Mouse (Mus musculus): ENCODE results near the gene Asic2. TPM values are rescaled to one million over a fixed set of nuclear protein-coding genes. Genes with fewer than 3 reads are reported as not detected.
A peak's percentile ranks its signal among the peaks of the same experiment; 100 is the strongest.

Asic2 gene
- polyA plus RNA-seq, 2 experiments, result 0.01 to 0.04 TPM

DNA sequence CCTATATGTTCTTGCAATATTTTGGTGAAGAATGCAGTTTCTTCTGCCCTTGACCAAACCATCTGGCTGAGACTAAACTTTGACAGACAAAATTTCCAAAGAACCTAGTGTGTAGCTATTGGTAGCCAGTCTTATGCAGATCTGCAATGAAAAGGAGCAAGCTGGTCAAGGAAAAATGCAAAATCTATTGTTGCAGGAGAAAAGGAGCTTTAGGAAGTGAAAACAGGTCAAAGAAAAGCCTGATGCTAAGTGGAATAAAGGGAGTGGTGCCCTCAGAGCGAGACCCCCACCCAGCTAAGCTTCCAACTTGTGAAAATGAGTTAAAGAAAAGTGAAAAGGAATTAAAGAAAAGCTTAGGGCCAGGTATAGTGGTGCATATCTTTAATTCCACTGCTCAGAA, 135.9 kb downstream of the Asic2 start:
- WGBS (ENCODE audit: insufficient replicate concordance), result 12% methylated on average over 1 of the region's 1 CpGs
- H3K9ac ChIP-seq (replicated peaks), result no peak overlapping the region
- H3K27ac ChIP-seq, result no peak overlapping the region
- TF ChIP-seq CTCF (IDR thresholded peaks at IDR 0.05; ENCODE audit: low read depth), result no peak
- no peak for TF ChIP-seq EP300 (IDR thresholded peaks at IDR 0.05; ENCODE audit: low read depth)
- H3K4me1 ChIP-seq (replicated peaks; ENCODE audit: control insufficient read depth in 2 of 2, insufficient read depth in 2 of 2, low read length in 1 of 2), result no peaks in the 10 kb centered on the region
- no peak overlapping the region for H3K4me2 ChIP-seq (ENCODE audit: low read depth)
- no peak overlapping the region for H3K4me3 ChIP-seq (ENCODE audit: insufficient read depth in 1 of 2, low read depth in 2 of 2, low read length in 2 of 2)
- ATAC-seq (ENCODE audit: insufficient read depth), result no peak
- H3K27me3 ChIP-seq (ENCODE audit: control insufficient read depth, insufficient read depth, low read length), result no peaks in the 10 kb centered on the region
- no peak for DNase-seq (ENCODE audit: low read depth in 3 of 3, low spot score in 3 of 3)
- no peaks in the 10 kb centered on the region for H3K36me3 ChIP-seq (replicated peaks; ENCODE audit: control insufficient read depth, insufficient read depth, low read depth)
- H3K9me3 ChIP-seq (ENCODE audit: control insufficient read depth, low read length), result no peaks in the 10 kb centered on the region

DNA sequence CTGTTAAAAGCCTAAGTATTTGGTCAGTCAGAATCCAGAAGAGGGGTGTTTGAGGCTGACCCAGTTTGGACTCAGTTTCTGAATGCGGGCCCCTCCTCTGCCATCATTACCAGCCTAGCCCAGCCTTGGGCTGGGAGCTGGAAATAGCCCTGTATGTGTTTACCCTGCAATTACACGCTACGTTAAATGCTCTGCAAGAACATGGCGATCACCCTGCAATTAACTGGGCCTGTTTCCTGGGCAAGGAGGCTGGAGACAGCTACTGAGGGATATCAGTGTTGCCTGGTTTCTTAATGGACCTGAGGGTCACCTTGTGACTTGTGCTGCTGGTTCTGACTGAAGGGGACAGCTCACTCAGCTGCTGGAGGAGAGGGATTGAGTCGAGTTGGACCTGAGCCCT, 151.7 kb downstream of the Asic2 start:
- DNase-seq (ENCODE audit: low read depth in 3 of 3, low spot score in 3 of 3) (no peak), ATAC-seq (ENCODE audit: insufficient read depth) (no peak)
- no peak overlapping the region for H3K4me3 ChIP-seq (ENCODE audit: insufficient read depth in 1 of 2, low read depth in 2 of 2, low read length in 2 of 2)
- H3K4me1 ChIP-seq (replicated peaks; ENCODE audit: control insufficient read depth in 2 of 2, insufficient read depth in 2 of 2, low read length in 1 of 2), result no peaks in the 10 kb centered on the region
- H3K9ac ChIP-seq (replicated peaks), result no peak overlapping the region
- no peaks in the 10 kb centered on the region for H3K9me3 ChIP-seq (ENCODE audit: control insufficient read depth, low read length)
- 43% methylated on average over 5 of the region's 5 CpGs for WGBS (ENCODE audit: insufficient replicate concordance)
- H3K36me3 ChIP-seq (replicated peaks; ENCODE audit: control insufficient read depth, insufficient read depth, low read depth), result no peaks in the 10 kb centered on the region
- H3K27me3 ChIP-seq (ENCODE audit: control insufficient read depth, insufficient read depth, low read length), result no peaks in the 10 kb centered on the region
- H3K4me2 ChIP-seq (ENCODE audit: low read depth), result no peak overlapping the region
- TF ChIP-seq EP300 (IDR thresholded peaks at IDR 0.05; ENCODE audit: low read depth) (no peak), CTCF (IDR thresholded peaks at IDR 0.05; ENCODE audit: low read depth) (no peak)
- no peak overlapping the region for H3K27ac ChIP-seq

DNA sequence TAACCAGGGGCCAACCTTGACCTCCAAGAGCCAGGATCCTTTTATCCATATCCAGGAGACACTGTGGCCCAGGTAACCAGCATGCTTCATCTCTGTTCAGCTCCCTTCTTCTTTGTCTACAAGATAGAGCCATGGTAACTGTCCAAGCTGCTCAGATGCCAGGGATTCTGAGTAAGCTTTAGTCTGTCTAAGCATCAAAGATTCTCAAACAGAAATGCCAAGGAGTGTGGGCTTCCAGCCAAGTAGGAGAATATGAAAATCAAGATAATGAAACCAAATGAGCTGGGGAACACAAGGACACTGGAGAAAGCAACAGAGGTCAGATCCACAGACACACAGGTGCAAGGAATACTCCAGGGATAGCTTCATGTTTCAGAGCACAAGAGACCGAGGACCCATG, 153.4 kb downstream of the Asic2 start:
- WGBS (ENCODE audit: insufficient replicate concordance), result 67% methylated on average over 1 of the region's 1 CpGs
- H3K36me3 ChIP-seq (replicated peaks; ENCODE audit: control insufficient read depth, insufficient read depth, low read depth), result no peaks in the 10 kb centered on the region

DNA sequence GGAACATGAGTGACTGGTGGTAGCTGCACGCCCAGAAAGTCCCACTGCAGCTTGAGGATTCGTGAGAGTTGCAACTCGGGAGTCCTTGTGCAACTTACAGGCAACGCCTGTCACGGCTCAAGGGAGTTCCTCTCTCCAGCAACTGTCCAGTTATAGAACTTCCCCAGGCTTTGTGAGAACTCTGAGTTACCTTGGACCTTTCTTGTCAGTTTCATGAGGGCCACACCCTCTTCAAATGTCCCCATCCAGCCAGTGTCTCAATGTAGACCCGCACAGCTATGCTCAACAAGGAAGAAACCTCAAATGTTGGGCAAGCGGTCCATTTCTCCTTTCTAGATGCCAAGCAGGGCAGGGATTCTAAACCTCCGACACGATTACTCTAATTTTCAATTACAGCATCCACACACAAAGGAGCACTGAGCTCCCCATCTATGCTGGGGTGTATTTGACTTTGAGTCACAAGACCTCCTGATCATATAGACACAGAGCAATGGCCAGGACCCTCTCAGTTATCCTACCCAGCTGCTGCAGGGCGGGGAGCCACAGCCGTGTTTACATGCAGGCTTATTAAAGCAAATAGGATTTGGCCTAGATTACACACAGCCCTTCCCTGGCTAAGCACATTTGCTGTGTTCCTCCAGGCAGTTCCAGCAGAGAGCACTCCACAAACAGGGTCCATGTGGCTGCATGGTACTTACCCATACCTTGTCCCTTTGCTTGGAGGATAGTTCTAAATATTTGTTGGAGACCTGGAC, 161.2 kb downstream of the Asic2 start:
- WGBS (ENCODE audit: insufficient replicate concordance), result 54% methylated on average over 11 of the region's 11 CpGs
- H3K4me1 ChIP-seq (replicated peaks; ENCODE audit: control insufficient read depth in 2 of 2, insufficient read depth in 2 of 2, low read length in 1 of 2), result no peaks in the 10 kb centered on the region
- H3K9ac ChIP-seq (replicated peaks), result no peak overlapping the region
- H3K9me3 ChIP-seq (ENCODE audit: control insufficient read depth, low read length), result no peaks in the 10 kb centered on the region
- H3K4me2 ChIP-seq (ENCODE audit: low read depth), result no peak overlapping the region
- H3K4me3 ChIP-seq (ENCODE audit: insufficient read depth in 1 of 2, low read depth in 2 of 2, low read length in 2 of 2), result no peak overlapping the region
- H3K36me3 ChIP-seq (replicated peaks; ENCODE audit: control insufficient read depth, insufficient read depth, low read depth), result no peaks in the 10 kb centered on the region
- TF ChIP-seq EP300 (IDR thresholded peaks at IDR 0.05; ENCODE audit: low read depth), result no peak
- ATAC-seq (ENCODE audit: insufficient read depth) (no peak), DNase-seq (ENCODE audit: low read depth in 3 of 3, low spot score in 3 of 3) (peak in 1 of 3 experiments; percentile 0)
- no peak overlapping the region for H3K27ac ChIP-seq
- no peaks in the 10 kb centered on the region for H3K27me3 ChIP-seq (ENCODE audit: control insufficient read depth, insufficient read depth, low read length)

More for the DNA sequence above, 153.4 kb downstream of the Asic2 start:
- DNase-seq (ENCODE audit: low read depth in 3 of 3, low spot score in 3 of 3) (no peak), ATAC-seq (ENCODE audit: insufficient read depth) (no peak)
- Histone ChIP-seq H3K9me3 (ENCODE audit: control insufficient read depth, low read length) (no peaks in the 10 kb centered on the region), H3K27me3 (ENCODE audit: control insufficient read depth, insufficient read depth, low read length) (no peaks in the 10 kb centered on the region), H3K27ac (no peak overlapping the region), H3K4me3 (ENCODE audit: insufficient read depth in 1 of 2, low read depth in 2 of 2, low read length in 2 of 2) (no peak overlapping the region), H3K4me1 (replicated peaks; ENCODE audit: control insufficient read depth in 2 of 2, insufficient read depth in 2 of 2, low read length in 1 of 2) (no peaks in the 10 kb centered on the region), H3K4me2 (ENCODE audit: low read depth) (no peak overlapping the region), H3K9ac (replicated peaks) (no peak overlapping the region)
- TF ChIP-seq EP300 (IDR thresholded peaks at IDR 0.05; ENCODE audit: low read depth) (no peak), CTCF (IDR thresholded peaks at IDR 0.05; ENCODE audit: low read depth) (no peak)

DNA sequence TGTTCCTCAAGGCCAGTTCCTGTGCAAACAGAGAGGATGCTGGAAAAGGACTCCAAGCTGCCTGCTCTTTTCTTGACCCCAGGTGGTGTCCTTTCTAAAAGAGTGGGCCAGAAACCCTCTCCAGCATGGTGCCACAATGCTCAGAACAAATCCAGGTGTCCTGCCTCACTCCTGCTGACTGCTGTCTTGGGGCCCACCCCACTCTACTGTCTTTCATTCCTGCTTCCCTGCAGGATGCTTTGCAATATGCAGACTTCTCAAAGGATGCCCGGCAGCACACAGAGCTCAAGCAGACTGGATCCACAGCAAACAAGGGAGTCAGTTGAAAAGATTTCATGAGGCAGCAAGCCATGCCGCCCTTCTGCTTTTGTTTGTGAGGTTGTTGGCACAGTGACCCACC, 164.7 kb downstream of the Asic2 start:
- ATAC-seq (ENCODE audit: insufficient read depth) (no peak), DNase-seq (ENCODE audit: low read depth in 3 of 3, low spot score in 3 of 3) (no peak)
- Histone ChIP-seq H3K36me3 (replicated peaks; ENCODE audit: control insufficient read depth, insufficient read depth, low read depth) (no peaks in the 10 kb centered on the region), H3K4me2 (ENCODE audit: low read depth) (no peak overlapping the region), H3K9me3 (ENCODE audit: control insufficient read depth, low read length) (no peaks in the 10 kb centered on the region), H3K9ac (replicated peaks) (no peak overlapping the region), H3K4me1 (replicated peaks; ENCODE audit: control insufficient read depth in 2 of 2, insufficient read depth in 2 of 2, low read length in 1 of 2) (no peaks in the 10 kb centered on the region), H3K27ac (no peak overlapping the region), H3K4me3 (ENCODE audit: insufficient read depth in 1 of 2, low read depth in 2 of 2, low read length in 2 of 2) (no peak overlapping the region), H3K27me3 (ENCODE audit: control insufficient read depth, insufficient read depth, low read length) (no peaks in the 10 kb centered on the region)
- WGBS (ENCODE audit: insufficient replicate concordance), result 32% methylated on average over 2 of the region's 2 CpGs
- TF ChIP-seq CTCF (IDR thresholded peaks at IDR 0.05; ENCODE audit: low read depth) (no peak), EP300 (IDR thresholded peaks at IDR 0.05; ENCODE audit: low read depth) (no peak)
